Mouse (Mus musculus): ENCODE measurements around the gene Slfnl1. TPM values are rescaled to one million over a fixed set of nuclear protein-coding genes. Genes with fewer than 3 reads are reported as not detected.

Gene Slfnl1
- total RNA-seq, 2 experiments from 2014 or later: 0.17 TPM; not detected in 1

GRCm38 (mm10) chr4:120571691-120572090, 39.7 kb downstream of the Slfnl1 start:
- intact Hi-C loops (cut with DNase I): loop anchor here (2.0 kb wide), 1 partner anchor 253 kb away; no protein-coding TSS in a partner anchor
- DNase-seq: no peak

- intact Hi-C loops (cut with DNase I): loop anchor here (10.0 kb wide), 1 partner anchor 334 kb away; no protein-coding TSS in a partner anchor
Observed at GRCm38 (mm10) chr4:120580894-120581293, 48.9 kb downstream of the Slfnl1 start.

GRCm38 (mm10) chr4:120581711-120582110, 49.7 kb downstream of the Slfnl1 start:
- DNase-seq: no peak
- intact Hi-C loops (cut with DNase I): loop anchor here (10.0 kb wide), 1 partner anchor 333 kb away; no protein-coding TSS in a partner anchor

More at GRCm38 (mm10) chr4:120580894-120581293, 48.9 kb downstream of the Slfnl1 start:
- DNase-seq: no peak

Other genes starting within 250 kb of the Slfnl1 start
- gene Foxo6, start 244.9 kb upstream of the Slfnl1 start, total RNA-seq (2021): 1 to 10 TPM; 6.1 to 7.2 TPM
- 10 to 100 TPM; 54.0 to 61.7 TPM for gene Scmh1, start 127.0 kb upstream of the Slfnl1 start, total RNA-seq (2021)
- 10 to 100 TPM; 30.3 to 36.1 TPM for gene Ctps, start 38.0 kb downstream of the Slfnl1 start, total RNA-seq (2021)
- not detected for gene Gm8439, start 56.5 kb downstream of the Slfnl1 start, total RNA-seq (2021)
- 10 to 100 TPM; 57.5 to 61.8 TPM for gene Cited4, start 134.3 kb downstream of the Slfnl1 start, total RNA-seq (2021)
- 1 to 10 TPM; 2.8 to 4.0 TPM for gene Kcnq4, start 216.4 kb downstream of the Slfnl1 start, total RNA-seq (2021)